Mouse (Mus musculus) stomach, postnatal 0 days (tissue): ENCODE data around the gene Mrpl23. TPM values are rescaled to one million over a fixed set of nuclear protein-coding genes. Genes with fewer than 3 reads are reported as not detected.

Source experiments
- ATAC-seq: fragments of 200-750 bp; cut with Nextera tagmentation; 2 replicates; pipeline ENCODE4 v1.8.0; 2017; ENCODE audit not compliant: low FRiP score, low TSS enrichment
- DNase-seq: peaks from one replicate; pipeline ENCODE4 v3.0.0-alpha.2; 2016; ENCODE audit warnings: low spot score
- H3K27ac ChIP-seq: fragments of 300-500 bp; sonication (generic); replicated peaks from 2 replicates; pipeline ENCODE4 v1.5.1; 2014; ENCODE audit warnings: mild to moderate bottlenecking, control low read depth
- H3K27me3 ChIP-seq: fragments of 300-500 bp; sonication (generic); 2 replicates; pipeline ENCODE4 v1.6.1; 2014; ENCODE audit warnings: low read length; ENCODE audit not compliant: control insufficient read depth, insufficient read depth
- H3K36me3 ChIP-seq: fragments of 300-500 bp; sonication (generic); 2 replicates; pipeline ENCODE4 v1.6.1; 2014; ENCODE audit warnings: low read length, mixed read lengths; ENCODE audit not compliant: control insufficient read depth, insufficient read depth
- H3K4me1 ChIP-seq: fragments of 300-500 bp; sonication (generic); replicated peaks from 2 replicates; pipeline ENCODE4 v1.6.1; 2014; ENCODE audit warnings: antibody characterized with exemption; ENCODE audit not compliant: control insufficient read depth, insufficient read depth
- H3K4me2 ChIP-seq: fragments of 300-500 bp; sonication (generic); replicated peaks from 2 replicates; pipeline ENCODE4 v1.6.1; 2014; ENCODE audit warnings: low read depth, mild to moderate bottlenecking, control low read depth, moderate library complexity
- H3K4me3 ChIP-seq: fragments of 300-500 bp; sonication (generic); 2 replicates; pipeline ENCODE4 v1.5.1; 2014; ENCODE audit warnings: low read depth, low read length, control low read depth
- H3K9ac ChIP-seq: fragments of 300-500 bp; sonication (generic); 2 replicates; pipeline ENCODE4 v1.6.1; 2014; ENCODE audit warnings: mild to moderate bottlenecking, low read length, control low read depth, mixed read lengths
- H3K9me3 ChIP-seq: fragments of 300-500 bp; sonication (generic); 2 replicates; pipeline ENCODE4 v1.6.1; 2016; ENCODE audit warnings: low read length; ENCODE audit not compliant: control insufficient read depth
- CTCF ChIP-seq: IDR thresholded peaks from 2 replicates; pipeline ENCODE4 v1.5.1; 2016; ENCODE audit warnings: antibody characterized with exemption, low read depth, mild to moderate bottlenecking, moderate library complexity
- EP300 ChIP-seq: optimal IDR thresholded peaks from 2 replicates; pipeline ENCODE3; 2016; ENCODE audit warnings: antibody characterized with exemption
- WGBS: fragments of 180-500 bp; shearing (Covaris S2); extraction: QIAGEN DNeasy Blood & Tissue Kit; methylation state at CpG from one replicate; pipeline ENCODE4 v1.1.7; 2014; 5-methylcytosine and 5-hydroxymethylcytosine counted together
- polyA plus RNA-seq: library from polyadenylated mRNA; unstranded; fragments of >200 nt; fragmentation: Nextera tagmentation; extraction: Ambion mirVana; gene quantifications from 2 replicates; pipeline ENCODE4 v1.2.1, GENCODE M21; 2015

Gene Mrpl23
- polyA plus RNA-seq, 1 experiment from 2014 or later: 17.7 TPM

DNA sequence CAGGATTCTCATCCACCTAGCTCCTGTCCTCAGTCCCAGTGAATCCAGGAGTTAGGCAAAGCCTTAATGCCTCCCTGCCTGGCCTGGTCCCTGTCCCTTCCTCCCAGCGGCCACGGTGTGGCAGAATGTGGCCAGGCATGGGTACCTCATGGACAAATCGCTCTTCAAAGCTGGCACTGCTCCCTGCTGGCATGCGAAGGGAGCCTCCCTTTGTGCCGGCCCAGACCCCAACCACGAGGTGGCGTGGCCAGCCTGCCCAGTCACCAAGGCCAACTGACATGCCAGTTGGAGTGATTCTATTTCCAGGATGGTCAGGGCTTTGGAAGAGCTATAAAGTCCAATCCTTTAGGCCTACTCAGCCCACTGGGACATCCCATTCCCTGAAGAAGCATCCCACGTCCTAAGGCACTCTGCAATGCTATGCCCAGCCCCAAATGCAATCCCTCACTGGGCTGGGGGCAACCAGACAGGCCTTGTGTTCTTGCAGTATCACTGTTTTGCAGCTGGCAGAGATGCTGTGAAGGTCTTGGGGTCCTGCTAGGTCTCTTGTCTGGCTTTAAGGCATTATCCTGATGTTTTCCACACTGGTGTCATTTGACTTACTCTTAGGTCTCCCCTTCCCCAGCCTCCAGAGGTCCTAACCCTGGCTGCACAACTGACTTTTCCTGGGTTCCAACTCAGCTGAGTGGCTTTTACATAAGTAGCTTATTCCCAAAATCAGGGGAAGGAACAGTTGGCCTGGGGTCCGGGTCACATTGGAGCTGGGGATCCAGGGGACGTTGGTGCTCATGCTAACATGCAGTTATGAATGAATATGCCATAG, 17.7 kb downstream of the Mrpl23 start:
- no peaks in the 10 kb centered on the region for H3K36me3 ChIP-seq
- H3K9ac ChIP-seq: 0 out of 2 replicates have a peak overlapping the region, but pooled peaks have one; percentile 8
- peaks cover 9% of the 10 kb centered on the region for H3K4me1 ChIP-seq
- DNase-seq (peak; percentile 57), ATAC-seq (no peak)
- TF ChIP-seq CTCF (peak; percentile 66), EP300 (no peak)
- H3K4me2 ChIP-seq: no peak overlapping the region
- H3K27ac ChIP-seq: no peak overlapping the region
- no peaks in the 10 kb centered on the region for H3K9me3 ChIP-seq
- WGBS: 80% methylated on average over 10 of the region's 10 CpGs
- H3K27me3 ChIP-seq: no peaks in the 10 kb centered on the region
- no peak overlapping the region for H3K4me3 ChIP-seq

- 66% methylated on average over 14 of the region's 14 CpGs for WGBS
- Histone ChIP-seq H3K27ac (no peak overlapping the region), H3K4me1 (peaks cover 9% of the 10 kb centered on the region), H3K9me3 (no peaks in the 10 kb centered on the region), H3K27me3 (no peaks in the 10 kb centered on the region), H3K4me2 (no peak overlapping the region), H3K9ac (no peak overlapping the region), H3K36me3 (no peaks in the 10 kb centered on the region), H3K4me3 (no peak overlapping the region)
- TF ChIP-seq EP300: no peak
- TF ChIP-seq CTCF: no peak
- no peak for DNase-seq
- ATAC-seq: no peak
Measured at GRCm38 (mm10) chr7:142550935-142551373, 18.5 kb downstream of the Mrpl23 start.

DNA sequence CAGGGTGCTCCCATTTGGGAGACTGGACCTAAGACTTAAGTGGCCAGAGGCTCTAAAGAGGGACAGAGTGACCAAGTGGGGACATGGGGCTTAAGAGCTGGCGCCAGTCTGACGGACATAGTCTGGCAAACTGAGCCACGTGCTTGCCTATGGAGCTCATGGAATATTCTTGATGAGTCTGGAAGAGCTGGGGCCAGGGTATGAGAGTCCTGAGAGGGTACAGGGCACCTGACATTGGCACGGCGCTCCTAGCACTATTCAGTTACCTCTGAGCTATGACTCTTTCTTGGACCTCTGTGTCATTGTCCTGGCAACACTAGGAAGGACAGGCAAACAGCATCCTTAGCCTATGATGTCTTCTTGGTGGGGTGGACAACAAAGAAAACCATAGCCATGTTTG, 19.2 kb downstream of the Mrpl23 start:
- Histone ChIP-seq H3K27me3 (no peaks in the 10 kb centered on the region), H3K4me2 (no peak overlapping the region), H3K36me3 (no peaks in the 10 kb centered on the region), H3K9me3 (no peaks in the 10 kb centered on the region), H3K27ac (no peak overlapping the region), H3K4me1 (peaks cover 9% of the 10 kb centered on the region), H3K9ac (no peak overlapping the region), H3K4me3 (no peak overlapping the region)
- no peak for ATAC-seq
- TF ChIP-seq EP300 (no peak), CTCF (no peak)
- DNase-seq: no peak
- 91% methylated on average over 5 of the region's 5 CpGs for WGBS

DNA sequence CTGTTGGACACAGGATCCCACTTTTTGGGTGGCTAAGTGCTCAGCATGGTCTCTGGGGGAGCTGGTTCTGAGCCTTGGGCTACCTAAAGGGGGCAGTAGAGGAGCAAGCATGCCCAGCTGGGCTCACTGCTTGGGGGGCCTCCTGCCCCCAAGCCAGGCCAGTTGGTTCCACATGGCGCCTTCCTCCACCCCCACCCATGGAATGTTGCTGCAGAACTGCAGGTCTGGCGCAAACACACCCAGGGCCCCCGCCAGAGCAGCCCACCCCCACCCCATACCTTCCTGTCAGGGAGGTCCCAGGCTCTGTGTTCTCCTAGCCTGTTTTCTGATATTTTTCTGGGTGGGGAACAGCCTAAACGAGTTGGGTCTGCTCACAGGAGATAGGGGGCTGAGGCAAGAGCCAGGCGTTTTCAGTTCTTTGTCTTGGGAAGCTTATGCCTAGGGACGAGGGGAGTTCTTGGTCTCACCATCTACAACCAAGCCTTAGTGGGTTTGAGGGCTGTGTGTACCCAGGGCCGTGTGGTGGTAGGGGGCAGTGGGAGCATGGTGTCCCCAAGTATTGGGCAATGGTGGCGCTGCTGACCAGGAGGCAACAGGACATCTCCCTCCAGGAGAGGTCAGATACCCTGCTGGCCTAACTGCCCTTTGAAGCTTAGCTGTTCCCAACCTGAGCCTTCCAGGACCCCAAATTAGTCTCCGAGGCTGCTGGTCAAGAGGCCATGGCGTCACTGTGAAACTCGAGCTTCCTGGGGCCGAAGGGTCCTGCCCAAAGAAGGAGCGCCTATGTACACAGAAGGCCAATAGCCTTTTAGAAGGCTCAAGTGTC, 20.3 kb downstream of the Mrpl23 start:
- peaks cover 11% of the 10 kb centered on the region for H3K4me1 ChIP-seq
- ATAC-seq (peak; percentile 7; the same call in 1 of the 2 replicates), DNase-seq (no peak)
- no peak overlapping the region for H3K4me2 ChIP-seq
- H3K36me3 ChIP-seq: no peaks in the 10 kb centered on the region
- H3K4me3 ChIP-seq: no peak overlapping the region
- H3K9ac ChIP-seq: no peak overlapping the region
- no peaks in the 10 kb centered on the region for H3K9me3 ChIP-seq
- no peak overlapping the region for H3K27ac ChIP-seq
- WGBS: 41% methylated on average over 12 of the region's 13 CpGs
- no peak for TF ChIP-seq EP300
- TF ChIP-seq CTCF: peak; percentile 54
- H3K27me3 ChIP-seq: no peaks in the 10 kb centered on the region

DNA sequence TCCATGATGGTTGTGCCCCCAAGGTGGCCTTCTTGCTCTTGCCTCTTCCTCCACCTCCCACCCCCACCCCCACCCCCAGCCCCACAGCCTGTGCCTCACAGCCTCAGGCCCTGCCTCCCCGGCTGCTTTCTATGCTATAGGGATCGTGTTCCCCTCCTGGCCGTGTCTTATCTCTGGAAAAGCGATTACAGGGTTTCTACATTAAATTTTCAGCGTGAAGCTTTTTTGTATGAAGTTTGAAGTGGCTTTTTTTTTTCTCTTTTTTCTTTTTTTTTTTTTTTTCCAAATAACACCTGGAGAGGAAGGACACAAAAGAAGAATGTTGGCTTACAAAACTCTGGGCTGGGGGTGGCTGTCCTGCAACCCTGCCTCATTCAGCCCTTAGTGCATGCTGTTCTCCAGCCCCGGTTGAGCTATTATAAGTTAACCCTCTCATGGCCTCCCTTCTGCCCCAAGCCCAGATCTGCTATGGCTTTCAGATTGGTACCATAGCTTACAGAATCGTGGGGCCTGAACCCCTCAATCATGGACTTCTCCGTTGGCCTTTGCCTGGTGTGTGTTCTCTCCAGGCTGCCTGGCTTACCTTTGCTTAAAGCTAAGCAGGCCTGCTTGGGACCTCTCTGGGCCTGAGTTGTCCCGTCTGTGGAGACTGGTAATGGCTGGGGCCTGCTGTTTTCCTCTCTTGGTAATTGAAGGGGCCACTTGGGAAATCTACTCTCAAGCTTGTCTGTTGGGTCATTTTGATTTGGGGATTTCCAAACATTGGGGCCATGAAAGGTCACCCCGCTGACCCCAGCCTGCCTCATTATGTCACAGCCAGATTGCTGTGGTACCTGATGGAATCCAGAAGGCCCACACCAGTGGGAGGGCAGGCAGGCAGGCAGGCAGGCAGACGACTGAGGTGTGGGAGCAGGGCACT, 21.2 kb downstream of the Mrpl23 start:
- H3K27ac ChIP-seq: no peak overlapping the region
- WGBS: 36% methylated on average over 11 of the region's 11 CpGs
- peaks cover 11% of the 10 kb centered on the region for H3K4me1 ChIP-seq
- TF ChIP-seq EP300: no peak
- TF ChIP-seq CTCF: no peak
- no peaks in the 10 kb centered on the region for H3K27me3 ChIP-seq
- DNase-seq (no peak), ATAC-seq (no peak)
- no peak overlapping the region for H3K9ac ChIP-seq
- no peaks in the 10 kb centered on the region for H3K9me3 ChIP-seq
- H3K36me3 ChIP-seq: no peaks in the 10 kb centered on the region
- H3K4me3 ChIP-seq: no peak overlapping the region
- no peak overlapping the region for H3K4me2 ChIP-seq
